Mouse (Mus musculus) left cerebral cortex, postnatal 10 days (tissue): ENCODE measurements at regions not wholly inside any gene's neighbourhood (a gene's known extent, or its start where the extent isn't known, plus 50 kb on each side); places are given as distances from the start of the nearest gene placed in this dataset.

Source experiments
- DNase-seq, 2 experiments: peaks; one replicate each; pipeline ENCODE4 v3.0.0; 2021 to 2022; ENCODE audit warnings: low spot score in 2 of 2, mixed read lengths in 1 of 2; ENCODE audit errors: extremely low spot score in 1 of 2
- intact Hi-C: fragments of 180-260 bp; cut with DNase I; formaldehyde crosslinking; loops from one replicate; pipeline ENCODE4 v1.15.1; 2025

- DNase-seq = no peak
- intact Hi-C loops = no loop called here
Observed at GRCm38 (mm10) chr15:63442146-63442780, 402.7 kb downstream of the Gsdmc2 start.

- DNase-seq = no peak
- intact Hi-C loops = no loop called here
Observed at GRCm38 (mm10) chr15:63412649-63413048, 432.3 kb downstream of the Gsdmc2 start.

- intact Hi-C loops = no loop called here
- DNase-seq = no peak
Observed at GRCm38 (mm10) chr15:63411771-63412118, 433.2 kb downstream of the Gsdmc2 start.

GRCm38 (mm10) chr15:63410994-63411770 lies 433.8 kb downstream of the Gsdmc2 start:
- intact Hi-C loops = no loop called here
- DNase-seq = no peak

- no peak for DNase-seq
- intact Hi-C loops = no loop called here
Observed at GRCm38 (mm10) chr15:63400445-63400844, 444.5 kb downstream of the Gsdmc2 start.

GRCm38 (mm10) chr15:63400011-63400410 lies 445.0 kb downstream of the Gsdmc2 start:
- intact Hi-C loops = no loop called here
- peak in 1 of 2 experiments; percentile 64 for DNase-seq

- no peak for DNase-seq
- intact Hi-C loops = no loop called here
Observed at GRCm38 (mm10) chr15:63397485-63397884, 447.5 kb downstream of the Gsdmc2 start.

- intact Hi-C loops = no loop called here
- no peak for DNase-seq
Observed at GRCm38 (mm10) chr15:63377258-63377657, 467.7 kb downstream of the Gsdmc2 start.

- intact Hi-C loops = no loop called here
- no peak for DNase-seq
Observed at GRCm38 (mm10) chr15:63371328-63372023, 473.5 kb downstream of the Gsdmc2 start.

GRCm38 (mm10) chr15:63364473-63364872 lies 480.5 kb downstream of the Gsdmc2 start:
- intact Hi-C loops = no loop called here
- DNase-seq = no peak

GRCm38 (mm10) chr15:63360402-63360801 lies 484.6 kb downstream of the Gsdmc2 start:
- intact Hi-C loops = no loop called here
- peak; percentile 53 to 56 for DNase-seq

GRCm38 (mm10) chr15:63341730-63342129 lies 503.2 kb downstream of the Gsdmc2 start:
- intact Hi-C loops = no loop called here

GRCm38 (mm10) chr15:63340322-63341060 lies 504.5 kb downstream of the Gsdmc2 start:
- intact Hi-C loops = no loop called here
- DNase-seq = peak; percentile 26 to 77

More at GRCm38 (mm10) chr15:63341730-63342129, 503.2 kb downstream of the Gsdmc2 start:
- no peak for DNase-seq

GRCm38 (mm10) chr15:63319666-63320065 lies 525.3 kb downstream of the Gsdmc2 start:
- no peak for DNase-seq

GRCm38 (mm10) chr15:63310426-63310825 lies 534.6 kb downstream of the Gsdmc2 start:
- intact Hi-C loops = no loop called here
- no peak for DNase-seq

More at GRCm38 (mm10) chr15:63319666-63320065, 525.3 kb downstream of the Gsdmc2 start:
- intact Hi-C loops = no loop called here

GRCm38 (mm10) chr15:63299311-63299710 lies 545.7 kb downstream of the Gsdmc2 start:
- intact Hi-C loops = no loop called here

GRCm38 (mm10) chr15:63288534-63288933 lies 556.4 kb downstream of the Gsdmc2 start:
- no peak for DNase-seq
- intact Hi-C loops = no loop called here

More at GRCm38 (mm10) chr15:63299311-63299710, 545.7 kb downstream of the Gsdmc2 start:
- DNase-seq = no peak

GRCm38 (mm10) chr15:63286026-63286425 lies 559.0 kb downstream of the Gsdmc2 start:
- no peak for DNase-seq
- intact Hi-C loops = no loop called here

GRCm38 (mm10) chr15:63270381-63270780 lies 574.6 kb downstream of the Gsdmc2 start:
- DNase-seq = peak in 1 of 2 experiments; percentile 15
- intact Hi-C loops = no loop called here
